Mouse (Mus musculus) frontal cortex, postnatal 10 days (tissue): ENCODE measurements at regions not wholly inside any gene's neighbourhood (a gene's known extent, or its start where the extent isn't known, plus 50 kb on each side); places are given as distances from the start of the nearest gene placed in this dataset.
A peak's percentile ranks its signal among the peaks of the same experiment; 100 is the strongest.

Experiments
- DNase-seq, 2 experiments: peaks; one replicate each; pipeline ENCODE4 v3.0.0; 2022; ENCODE audit warnings: low spot score in 2 of 2, mixed read lengths in 1 of 2

DNA sequence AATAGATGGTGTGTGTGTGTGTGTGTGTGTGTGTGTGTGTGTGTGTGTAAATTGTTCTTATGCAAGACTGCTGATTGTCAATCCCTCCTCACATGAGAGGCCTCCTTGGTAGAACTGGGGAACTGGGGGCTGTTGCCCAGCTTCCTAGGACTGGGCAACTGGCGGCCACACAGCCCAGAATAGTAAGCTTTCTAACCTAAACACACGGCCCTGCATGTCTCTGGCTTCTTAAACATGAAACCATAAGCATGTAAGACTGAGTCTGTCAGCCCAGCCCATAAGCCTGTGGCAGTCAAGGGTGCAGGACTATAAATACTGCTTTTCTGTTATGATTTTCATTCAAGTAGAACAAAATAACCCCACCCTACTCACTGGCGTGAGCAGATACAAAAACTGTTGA lies 60.7 kb downstream of the Ifng start:
- no peak for DNase-seq

DNA sequence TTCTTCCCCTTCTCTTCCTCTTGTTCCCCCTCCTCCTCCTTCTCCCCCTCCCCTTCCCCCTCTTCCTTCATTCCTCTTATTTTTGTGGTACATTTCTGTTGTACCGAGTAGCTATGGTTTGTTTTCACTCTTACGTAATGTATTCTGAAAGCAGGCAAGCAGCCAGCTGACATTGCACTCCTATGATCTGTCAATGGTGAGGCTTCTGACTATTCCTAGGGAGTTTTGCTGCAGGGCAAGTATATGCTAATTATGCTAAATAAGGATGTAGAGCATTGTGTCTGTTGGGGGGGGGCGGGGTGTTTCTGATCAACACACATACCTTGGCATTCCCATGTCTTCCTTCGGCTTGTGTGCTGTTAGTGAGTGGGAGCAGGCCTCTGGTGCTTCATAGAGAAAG lies 64.0 kb downstream of the Ifng start:
- no peak for DNase-seq

DNA sequence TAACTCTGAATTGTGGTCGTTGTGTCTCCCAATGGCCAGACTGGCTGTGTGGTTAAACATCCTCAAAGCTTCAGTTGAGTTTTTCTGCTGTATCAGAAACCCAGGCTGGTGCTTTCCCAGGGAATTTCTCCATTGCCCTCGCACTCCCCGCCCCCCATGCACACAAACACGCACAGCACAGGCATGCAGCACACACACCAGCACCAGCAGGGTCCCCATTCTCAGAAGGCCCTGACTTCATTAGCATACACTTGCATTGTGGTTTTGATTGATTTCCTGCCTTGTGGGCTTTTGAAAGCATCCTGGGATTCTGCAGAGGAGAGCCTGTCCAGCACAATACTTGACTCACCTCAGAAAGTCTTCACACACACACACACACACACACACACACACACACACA lies 65.3 kb downstream of the Ifng start:
- no peak for DNase-seq

DNA sequence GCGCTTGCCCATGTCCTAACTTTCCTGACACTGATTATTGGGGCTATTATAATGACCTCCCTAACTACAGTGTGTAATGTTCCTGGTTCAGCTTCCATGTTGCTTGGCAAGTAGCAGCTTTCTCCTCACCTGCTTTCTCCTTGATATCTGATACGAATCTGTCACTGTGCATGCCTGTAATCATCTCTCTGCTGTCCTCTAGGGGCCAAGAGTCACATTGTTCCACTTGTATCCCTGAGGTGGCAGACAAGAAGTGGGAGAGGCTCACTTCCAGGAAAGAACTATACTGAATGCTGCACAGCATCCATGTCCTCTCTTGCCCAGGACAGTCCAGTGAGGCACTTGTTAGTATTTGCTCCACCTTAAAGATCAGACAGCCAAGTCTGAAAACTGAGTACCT lies 66.8 kb downstream of the Ifng start:
- peak in 1 of 2 experiments; percentile 12 for DNase-seq

DNA sequence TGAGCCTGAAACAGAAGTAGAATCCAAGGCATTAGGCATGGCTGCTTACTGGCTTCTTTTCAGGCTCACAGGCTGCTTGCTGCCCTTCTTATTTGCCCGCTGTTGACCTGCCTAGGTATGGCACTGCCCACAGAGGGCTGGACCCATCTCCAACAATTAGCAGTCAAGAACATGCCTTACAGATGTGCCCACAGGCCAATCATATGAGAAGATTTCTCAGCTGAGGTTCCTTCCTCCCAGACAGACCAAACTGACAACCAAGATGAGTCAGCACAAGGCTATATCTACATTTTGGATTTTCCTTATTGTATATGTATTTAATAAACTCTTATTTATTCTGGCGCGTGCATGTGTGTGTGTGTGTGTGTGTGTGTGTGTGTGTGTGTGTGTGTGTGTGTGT lies 76.0 kb downstream of the Ifng start:
- no peak for DNase-seq

DNA sequence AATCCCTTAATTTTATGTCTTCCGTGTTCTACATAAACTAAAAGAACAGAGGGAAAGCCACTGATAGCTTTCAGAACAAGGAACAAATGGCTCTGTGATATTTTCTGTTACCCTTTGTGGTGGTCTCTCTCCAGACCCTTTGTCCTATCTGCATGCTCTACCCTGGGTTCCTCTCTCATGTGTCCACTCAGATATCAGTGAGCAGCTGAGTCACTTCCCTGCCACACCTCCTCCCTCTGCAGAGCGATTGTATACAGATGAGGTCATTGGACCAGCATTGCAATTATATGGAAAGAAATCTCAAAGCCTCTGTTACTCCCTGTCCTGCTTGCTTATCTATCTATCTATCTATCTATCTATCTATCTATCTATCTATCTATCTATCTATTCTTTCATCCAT lies 77.1 kb downstream of the Ifng start:
- DNase-seq, result no peak

DNA sequence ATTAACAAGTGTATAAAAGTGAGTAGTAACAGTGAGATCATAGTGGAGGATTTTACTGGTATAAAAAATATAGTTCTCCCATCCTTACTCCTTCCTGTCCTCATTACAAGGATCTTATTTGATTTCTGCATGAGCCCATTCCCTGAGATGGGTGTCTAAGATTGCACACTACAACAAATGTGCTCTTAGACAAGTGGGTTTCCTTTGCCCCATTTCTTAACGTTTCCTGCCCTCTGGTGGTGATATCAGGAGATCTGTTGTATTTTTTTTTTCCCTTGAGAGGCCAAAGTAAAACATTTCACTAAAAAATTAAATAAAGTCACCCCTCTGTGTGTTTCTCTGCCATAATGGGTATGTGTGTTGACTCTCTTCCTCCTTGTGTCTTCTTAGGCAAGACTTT lies 105.1 kb downstream of the Ifng start:
- no peak for DNase-seq

DNA sequence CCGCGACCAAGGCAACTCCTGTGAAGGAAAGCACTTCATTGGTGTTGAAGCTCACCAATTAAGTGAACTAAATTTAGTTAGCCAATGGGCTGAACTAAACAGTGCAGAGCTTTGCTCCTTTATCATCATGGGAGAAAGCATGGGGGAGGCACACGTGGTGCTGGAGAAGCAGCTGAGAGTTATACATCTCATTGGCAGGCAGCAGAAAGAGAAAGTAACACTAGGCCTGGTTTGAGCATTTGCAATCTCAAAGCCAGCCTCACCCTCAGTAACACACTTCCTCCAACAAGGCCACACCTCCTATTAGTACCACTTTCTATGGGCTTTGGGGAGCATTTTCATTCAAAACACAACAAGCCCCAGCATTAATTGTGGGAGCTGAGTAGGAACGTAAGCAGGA lies 109.4 kb downstream of the Ifng start:
- no peak for DNase-seq

DNA sequence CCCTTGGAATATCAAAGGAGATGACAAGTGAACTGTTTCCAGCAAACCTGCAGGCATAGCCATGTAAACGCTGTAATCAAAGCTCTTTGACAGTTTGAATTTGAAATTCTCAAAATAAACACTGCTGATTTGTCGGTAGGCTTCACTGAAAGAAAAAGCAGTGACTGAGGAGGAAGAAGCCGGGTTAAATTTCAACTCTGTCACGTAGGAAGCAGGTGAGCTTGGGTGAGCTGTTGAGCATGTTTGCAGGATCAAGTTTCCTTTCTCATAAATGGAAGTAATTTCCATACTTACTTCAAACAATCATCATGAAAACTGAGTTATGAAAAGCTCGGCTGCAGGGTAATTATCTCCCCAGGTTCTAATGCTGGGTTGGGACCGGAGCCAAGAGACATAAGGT lies 118.0 kb downstream of the Ifng start:
- no peak for DNase-seq

DNA sequence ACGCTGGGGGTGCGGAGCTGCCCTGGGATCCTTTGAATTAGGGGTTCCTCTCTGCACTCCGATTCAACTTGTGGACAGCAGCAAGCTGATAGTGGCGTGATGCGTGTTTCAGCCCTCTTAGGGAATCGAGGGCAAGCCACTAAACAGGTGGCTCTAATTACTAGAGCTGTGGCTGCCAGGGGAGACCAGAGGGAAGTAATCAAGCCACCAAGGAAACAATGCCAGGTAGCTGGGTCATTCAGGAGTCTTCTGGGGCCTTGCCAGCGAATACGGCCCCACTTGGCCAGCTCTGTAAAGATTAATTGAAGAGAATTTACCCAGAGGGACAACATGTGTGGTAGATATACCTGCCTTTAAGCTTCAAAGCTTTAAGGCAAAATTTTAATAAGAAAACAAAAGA lies 123.2 kb downstream of the Ifng start:
- no peak for DNase-seq

DNA sequence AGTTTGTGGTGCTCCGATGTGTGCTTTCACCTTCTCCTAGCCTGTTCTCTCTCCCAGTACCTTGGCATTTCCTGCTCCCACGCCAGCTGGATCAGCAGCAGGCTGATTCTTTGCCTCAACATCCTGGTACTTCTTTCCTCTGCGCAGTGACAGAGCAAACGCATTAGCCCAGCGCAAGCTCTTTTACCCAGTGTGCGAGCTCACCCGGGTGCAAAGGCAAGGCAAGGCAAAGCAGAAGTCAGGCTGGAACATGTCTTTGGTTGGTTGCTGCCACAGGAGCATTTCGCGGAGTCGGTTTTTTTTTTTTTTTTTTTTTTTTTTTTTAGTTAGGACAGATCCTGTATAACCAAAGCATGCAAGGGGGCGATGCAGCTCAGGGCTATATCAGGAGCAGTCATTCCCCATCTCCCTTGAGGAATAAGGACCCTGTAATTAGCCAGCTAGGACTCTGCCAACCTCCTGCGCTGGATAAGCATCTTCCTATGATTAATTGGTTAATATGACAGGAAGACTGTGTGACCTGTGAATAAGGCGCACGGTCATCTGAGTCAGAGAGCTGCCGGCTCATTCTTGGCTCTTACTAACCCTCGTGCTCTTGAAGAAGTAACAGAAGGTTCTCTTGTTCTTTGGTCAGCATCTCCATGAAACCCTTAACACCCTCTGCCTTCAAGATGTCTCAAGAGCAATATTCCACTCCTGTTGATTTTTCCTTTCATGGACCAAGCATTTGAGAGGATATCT lies 123.9 kb downstream of the Ifng start:
- no peak for DNase-seq

DNA sequence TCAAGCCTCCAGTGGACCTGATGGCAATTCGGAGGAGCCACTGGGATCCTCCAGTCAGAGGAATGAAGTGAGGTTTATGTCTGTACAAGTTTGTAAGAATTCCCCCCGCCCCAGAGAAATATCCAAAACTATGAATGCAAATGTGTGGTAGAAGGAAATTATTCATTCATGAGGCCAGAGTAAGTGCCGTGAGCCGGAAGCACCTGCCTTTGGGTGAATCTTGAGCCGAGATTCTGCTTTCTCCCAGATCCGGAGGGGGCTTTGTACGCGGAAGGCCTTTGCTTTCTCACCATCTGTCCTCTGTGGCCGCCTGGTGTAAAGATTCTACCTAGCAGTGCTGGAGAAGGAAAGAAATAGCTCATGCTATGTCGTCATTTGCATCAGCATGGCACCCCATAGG lies 127.8 kb downstream of the Ifng start:
- no peak for DNase-seq

DNA sequence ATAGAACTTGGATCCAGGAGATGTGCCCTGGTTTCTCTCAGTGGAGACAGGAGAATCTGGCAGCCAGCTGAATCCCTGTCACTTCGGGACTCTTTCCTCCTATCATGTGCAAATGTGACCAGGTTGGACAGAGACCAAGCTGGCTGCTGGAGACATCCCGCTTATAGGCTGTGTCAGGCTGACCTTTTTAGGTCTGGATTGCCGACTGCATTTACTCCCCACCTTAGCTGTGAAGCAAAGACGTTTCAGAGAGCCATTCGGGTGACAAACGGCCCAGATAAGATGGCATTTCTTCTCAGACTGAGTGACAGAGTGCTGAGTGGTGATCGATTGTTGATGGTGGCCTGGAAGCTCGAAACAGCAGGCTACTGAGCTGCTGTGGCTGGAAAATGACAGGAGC lies 128.6 kb downstream of the Ifng start:
- no peak for DNase-seq

DNA sequence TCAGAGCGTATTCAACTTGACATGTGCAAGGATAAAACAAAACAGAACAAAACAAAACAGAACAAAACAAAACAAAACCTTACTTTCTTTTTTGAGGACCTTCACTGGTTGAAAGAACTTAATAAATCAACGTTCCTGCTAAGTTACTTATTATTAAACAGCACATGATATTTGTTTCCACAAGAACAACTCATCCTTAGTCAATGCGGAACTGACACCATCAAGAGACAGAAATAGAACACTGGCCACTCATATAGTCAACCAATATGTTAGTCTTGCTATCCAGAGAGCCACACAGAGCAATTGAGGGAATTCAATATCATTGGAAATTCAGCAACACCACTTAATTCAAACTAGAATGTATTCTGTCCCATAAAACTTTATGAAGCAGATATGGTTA lies 132.4 kb downstream of the Ifng start:
- DNase-seq, result no peak

DNA sequence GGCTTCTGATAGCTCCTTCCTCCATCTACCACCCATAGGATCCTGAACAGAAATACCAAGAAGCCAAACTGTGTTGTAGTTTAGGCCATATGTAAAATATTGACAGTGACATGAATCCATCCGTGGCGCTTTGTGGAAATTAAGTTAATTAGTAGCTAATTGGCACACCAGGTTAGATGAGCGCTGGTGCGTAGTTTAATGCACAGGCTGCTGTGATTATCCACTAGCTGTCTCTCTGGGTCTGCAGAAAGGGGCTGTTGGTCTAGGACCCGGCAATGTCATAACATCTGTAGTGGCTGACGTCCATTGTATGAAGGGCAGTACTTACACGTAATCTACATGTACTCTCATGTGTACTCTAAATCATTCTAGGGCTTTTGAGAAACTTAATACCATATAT lies 134.7 kb downstream of the Ifng start:
- DNase-seq, result no peak

DNA sequence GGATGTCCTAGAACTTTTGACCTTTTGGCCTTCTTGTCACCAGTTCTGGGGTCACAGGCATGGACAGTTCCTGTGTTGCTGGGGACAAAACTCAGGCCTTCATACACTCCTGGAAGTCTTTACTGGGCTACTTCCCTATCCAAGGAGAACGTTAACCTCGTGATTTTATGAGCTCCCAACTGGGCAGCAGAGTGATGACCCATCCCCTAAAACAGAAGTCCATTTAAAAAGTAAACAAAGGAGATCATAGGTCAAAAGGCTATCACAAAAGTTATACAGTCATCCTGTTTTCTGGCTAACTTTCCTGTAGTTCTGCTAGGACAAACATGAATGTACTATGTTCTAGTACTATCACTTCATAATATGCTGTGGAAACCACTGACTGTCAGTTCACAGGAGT lies 140.5 kb downstream of the Ifng start:
- no peak for DNase-seq

DNA sequence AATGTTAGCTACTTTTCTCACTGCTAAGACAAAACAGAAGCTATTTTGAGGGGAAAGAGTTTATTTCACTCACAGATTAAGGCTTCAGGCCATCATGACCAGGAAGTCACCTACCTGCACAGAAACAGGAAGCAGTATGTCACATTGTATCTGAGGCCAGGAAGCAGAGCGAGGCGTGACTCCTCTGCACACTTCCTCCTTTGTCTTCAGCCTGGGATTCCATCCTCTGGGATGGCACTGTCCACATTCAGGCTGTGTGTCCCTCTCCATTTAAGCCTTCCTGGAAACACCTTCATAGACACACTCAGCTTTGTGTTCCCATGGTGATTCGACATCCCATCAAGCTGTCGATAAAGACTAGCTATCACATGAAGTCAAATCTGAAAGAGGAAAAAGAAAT lies 145.0 kb downstream of the Ifng start:
- DNase-seq, result no peak

DNA sequence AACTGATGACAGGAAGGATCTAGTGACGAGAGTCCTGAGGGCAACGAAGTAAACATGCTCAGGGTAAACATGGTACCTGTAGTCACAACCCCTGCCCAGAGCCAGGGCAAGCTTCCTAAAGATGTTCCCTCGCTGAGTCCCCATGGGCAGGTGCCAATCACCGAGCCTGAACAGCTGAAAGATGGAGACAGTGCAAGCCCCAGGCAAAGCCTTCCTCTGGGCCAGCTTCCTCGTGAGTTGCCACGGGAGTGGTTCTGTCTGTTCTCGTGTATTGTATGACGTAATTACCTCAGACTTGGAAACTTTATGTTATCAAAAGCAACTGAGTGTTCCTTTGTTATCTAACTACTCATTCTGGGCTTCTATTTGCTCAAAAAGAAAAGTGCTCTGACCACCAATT lies 147.4 kb downstream of the Ifng start:
- DNase-seq, result no peak

DNA sequence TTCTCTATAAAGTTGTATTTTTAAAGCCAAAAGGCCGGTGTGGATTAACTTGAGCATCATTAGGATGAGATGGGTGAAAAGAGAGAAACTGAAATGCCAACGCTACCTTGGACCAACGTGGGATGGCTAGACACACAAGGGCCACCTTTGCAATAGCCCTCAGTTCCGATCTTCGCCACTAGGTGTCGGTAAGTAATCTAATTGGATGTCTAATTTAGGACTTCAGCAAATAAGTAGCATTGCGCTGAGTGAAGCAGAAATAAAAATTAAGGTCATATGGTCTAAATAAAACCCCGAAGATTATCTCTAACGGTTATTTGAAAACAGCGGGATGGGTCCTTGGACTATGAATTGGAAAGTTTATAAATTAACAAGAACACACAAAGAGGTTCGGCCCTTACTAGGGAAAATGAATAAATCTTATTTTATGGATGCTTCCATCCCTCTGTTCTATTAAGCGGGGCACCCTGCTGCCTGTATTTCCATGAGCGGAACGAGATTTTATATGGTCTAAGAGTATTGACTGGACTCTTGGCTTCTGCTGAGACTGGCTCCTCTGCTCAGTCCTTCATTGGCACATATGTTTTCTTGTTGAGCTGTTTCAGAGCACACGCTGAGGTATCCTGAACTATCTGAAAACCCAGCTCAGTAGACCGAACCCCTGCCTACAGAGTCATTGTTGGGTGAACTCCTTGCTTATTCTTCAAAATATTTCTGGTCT lies 152.0 kb downstream of the Ifng start:
- DNase-seq, result peak; percentile 28 to 71

DNA sequence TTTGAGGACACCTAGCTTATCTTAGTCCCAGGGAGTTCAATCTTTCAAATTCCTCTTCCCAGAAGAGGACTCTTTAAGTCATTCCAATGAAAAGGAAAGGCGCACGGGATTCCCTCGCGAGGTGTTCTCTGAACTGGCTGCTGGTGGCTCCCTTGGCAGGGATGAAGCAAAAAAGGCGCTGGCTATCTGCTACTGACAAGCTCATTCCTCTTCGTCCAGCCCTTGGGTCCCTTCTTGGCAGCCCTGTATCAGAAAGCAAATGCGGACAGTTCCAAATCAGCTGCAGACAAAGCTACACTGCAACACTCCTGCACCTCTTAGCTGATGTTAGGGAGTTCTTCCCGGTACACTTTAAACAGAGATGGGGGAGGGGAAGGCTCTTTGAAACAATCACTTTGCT lies 155.4 kb downstream of the Ifng start:
- no peak for DNase-seq

DNA sequence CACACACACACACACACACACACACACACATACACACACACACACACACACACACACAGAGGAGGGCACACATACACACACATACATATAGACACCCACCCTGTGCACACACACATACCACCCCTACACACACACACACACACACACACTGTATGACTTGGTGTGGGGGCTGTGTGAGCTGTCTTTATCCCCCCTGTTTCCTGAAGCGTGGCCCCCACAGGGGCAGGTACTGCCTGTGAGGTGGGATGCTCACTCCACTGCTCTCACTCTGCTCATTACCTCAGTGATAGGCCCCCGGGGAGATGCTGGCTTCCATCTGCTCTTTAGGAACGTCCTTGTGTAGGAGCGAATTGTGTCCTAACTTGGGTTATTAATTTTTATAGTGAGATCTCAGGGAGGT lies 157.7 kb downstream of the Ifng start:
- DNase-seq, result no peak

DNA sequence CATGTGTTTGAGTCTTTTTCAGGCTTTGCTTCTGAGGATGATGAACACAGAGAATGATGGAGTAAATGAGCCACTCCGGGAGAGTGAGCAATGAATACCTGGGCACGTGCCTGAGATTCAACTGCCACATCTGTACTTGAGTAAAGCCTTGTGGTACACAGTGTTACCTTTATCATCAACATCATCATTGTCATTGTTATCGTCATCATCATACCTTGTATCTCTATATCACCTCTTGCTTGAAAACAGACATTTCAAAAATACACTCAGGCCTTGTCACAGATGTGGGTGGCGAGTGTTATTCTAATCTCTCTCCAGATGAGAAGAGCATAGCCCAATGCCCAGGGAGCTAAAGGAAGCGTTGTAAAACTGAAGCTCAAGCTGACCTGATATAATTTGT lies 158.4 kb downstream of the Ifng start:
- DNase-seq, result no peak

DNA sequence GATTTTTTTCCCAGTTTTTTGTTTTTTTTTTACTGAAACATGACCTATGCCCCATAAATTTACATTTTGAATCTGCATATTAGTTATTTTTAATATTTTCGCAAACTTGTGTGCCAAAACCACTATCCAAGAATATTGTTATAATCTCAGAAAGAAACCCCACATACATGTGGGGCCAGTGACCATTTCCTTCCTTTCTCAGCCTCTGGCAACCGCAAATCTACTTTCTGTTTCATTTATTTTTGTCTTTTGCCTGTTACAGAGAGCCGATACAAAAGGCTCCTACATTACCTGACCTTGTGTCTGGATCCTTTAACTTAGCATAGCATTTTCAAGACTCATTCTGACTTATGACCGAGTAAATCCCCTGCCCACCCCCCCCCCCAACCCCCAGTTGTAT lies 158.8 kb downstream of the Ifng start:
- DNase-seq, result no peak

DNA sequence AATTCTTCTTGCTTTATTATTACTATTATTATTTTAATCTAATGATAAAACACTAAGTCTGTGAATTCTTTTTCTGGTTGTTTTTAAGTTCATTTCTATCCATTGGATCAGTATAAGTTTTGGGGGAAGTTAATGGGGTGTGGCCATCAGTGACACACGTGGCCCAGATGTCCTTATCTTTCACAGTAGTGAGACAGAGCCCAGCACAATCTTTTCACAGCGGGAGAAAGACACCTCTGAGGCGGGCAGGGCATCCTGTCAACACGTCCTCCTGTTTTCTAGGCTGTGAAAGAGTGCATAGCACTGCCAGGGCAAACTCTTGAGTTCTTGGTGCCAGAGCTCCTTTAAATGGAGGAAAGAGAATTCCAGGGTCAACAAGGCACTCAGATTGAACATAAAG lies 162.1 kb downstream of the Ifng start:
- DNase-seq, result no peak
